ENCODE assay signal across 13 mouse cellular contexts in genomic region chrX:166243261-166243885, GRCm38 (mm10). TPM values are rescaled to one million over a fixed set of nuclear protein-coding genes. Genes with fewer than 3 reads are reported as not detected.
DNase-seq lines count a peak whose midpoint lies in the region; TF ChIP-seq lines count a peak whose summit lies in the region.
"Had no signal": no experiment of that assay in that cellular context is flagged by ENCODE, and none has a peak within 500 bp of the region (broad histone marks: within the 10 kb centered on the region; RNA-seq: fewer than 3 reads in every experiment).

No protein-coding gene starts in this region.

- TF ChIP-seq CTCF in brain, embryonic 14.5 days (IDR thresholded peaks at IDR 0.05; ENCODE audit: borderline replicate concordance, extremely low read depth, insufficient read depth, insufficient read length): no peak

- DNase-seq in frontal cortex, postnatal 36 days (ENCODE audit: low spot score in 2 of 2): peak; percentile 5 to 34
- DNase-seq in frontal cortex, postnatal 14 days (ENCODE audit: low spot score in 2 of 2): no peak
- peak; percentile 43 for DNase-seq in ES-CJ7 (ENCODE audit: low read depth, low spot score)
- peak; percentile 55 for DNase-seq in Muller cell, postnatal 12 days (ENCODE audit: inconsistent ontology term)
- DNase-seq in brain, embryonic 14.5 days (ENCODE audit: low read depth): peak; percentile 25
- no peak for DNase-seq in right cerebral cortex, postnatal 25 days
- DNase-seq: adrenal gland, adult 2 months; adrenal gland, postnatal 25 days; cerebellum, adult 11-12 months; embryo, embryonic 11 days; gastrocnemius, adult 2 months; gastrocnemius, postnatal 25 days had no signal

- TF ChIP-seq POLR2A in brain, embryonic 14.5 days (IDR thresholded peaks at IDR 0.05; ENCODE audit: borderline replicate concordance, extremely low read depth, insufficient read depth, insufficient read length, poor library complexity, severe bottlenecking): no peak

RNA-seq across cellular contexts. Expression of gene Gpm6b, which starts 4.7 kb away (rescaled TPM):
- 198 and 228 TPM in 2 replicates for polyA plus RNA-seq in brain, embryonic 14.5 days (2012; rRNA removed)
- polyA plus RNA-seq: G1E had no signal

Comparison
In these comparisons a context has a peak if more than half of its experiments do, and no peak if none do; other contexts are left out.
1. DNase-seq: peak in frontal cortex, postnatal 36 days (2 of 2), ES-CJ7 (single experiment), Muller cell, postnatal 12 days (single experiment) and brain, embryonic 14.5 days (single experiment); none in frontal cortex, postnatal 14 days (0 of 2) and right cerebral cortex, postnatal 25 days (single experiment).